Mouse (Mus musculus): ENCODE data around the gene Glrp1.

DNA sequence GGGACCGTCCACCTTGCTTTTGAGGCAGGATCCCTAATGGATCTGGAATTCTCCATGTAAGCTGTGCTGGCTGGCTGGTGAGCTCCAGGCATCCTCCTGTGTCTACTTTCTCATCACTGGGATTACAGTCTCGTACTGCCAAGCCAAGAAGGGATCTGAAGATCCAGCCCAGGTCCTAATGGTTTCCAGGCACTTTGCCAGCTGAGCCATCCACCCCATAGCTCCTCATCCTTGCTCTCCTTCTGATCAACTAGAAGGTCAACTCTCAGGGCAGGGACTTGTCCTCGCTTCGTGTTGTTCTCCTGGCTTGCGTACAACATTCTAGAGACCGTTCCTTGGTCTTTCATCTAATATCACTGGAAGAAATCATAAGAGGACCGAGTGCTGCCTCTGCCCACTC is 29.4 kb upstream of the Glrp1 start:
- TF ChIP-seq CTCF (IDR thresholded peaks at IDR 0.05; ENCODE audit: extremely low read depth, insufficient read depth, insufficient read length, insufficient replicate concordance) (no peak), POLR2A (IDR thresholded peaks at IDR 0.05; ENCODE audit: low read depth, low read length) (no peak)

All from spleen, adult 2 months (tissue).